Mouse (Mus musculus): ENCODE measurements around the gene Vps33b.

The Vps33b gene

DNA sequence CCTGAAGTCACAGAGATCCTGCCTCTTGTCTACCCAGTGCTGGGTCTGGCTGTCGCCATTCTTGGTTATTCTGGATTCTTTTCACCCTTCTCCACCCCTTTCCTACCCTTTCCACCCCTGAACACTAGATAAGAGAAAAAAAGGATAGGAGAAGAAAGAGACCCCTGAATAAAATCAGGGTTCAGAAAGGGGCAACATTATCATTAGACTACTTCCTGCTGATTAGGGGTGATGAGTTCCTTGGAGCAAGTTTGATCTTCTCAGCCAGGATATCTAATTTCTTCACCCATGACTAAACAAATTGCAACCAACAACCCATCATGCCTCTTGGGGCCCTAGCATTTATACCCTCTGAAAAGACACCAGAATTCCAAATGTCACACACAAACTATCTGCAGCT is 1.7 kb upstream of the Vps33b start:
- no peak for DNase-seq (ENCODE audit: low read depth, low spot score)

DNA sequence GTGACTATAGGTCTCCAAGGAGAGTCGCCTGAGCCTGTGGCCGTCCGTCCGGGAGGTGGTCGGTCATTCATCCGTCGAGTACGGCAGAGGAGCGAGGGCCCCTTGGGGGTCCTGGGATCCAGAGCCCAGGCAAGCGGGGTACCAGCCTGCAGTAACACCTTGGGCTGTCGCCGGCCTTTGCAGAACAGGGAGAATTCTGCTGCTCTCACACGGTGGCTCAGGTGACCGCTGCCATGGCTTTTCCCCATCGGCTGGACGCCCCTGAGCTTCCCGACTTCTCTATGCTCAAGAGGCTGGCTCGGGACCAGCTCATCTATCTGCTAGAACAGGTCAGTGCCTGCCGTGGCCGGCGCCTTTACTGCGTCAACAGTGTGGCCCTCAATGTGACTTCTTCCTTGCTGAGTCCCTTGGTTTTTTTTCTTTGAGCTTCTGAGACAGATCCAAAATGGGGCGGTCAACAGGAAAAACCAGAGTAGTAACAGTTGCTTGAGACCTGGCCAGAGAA is 354 bp downstream of the Vps33b start:
- no peak for DNase-seq (ENCODE audit: low read depth, low spot score)

DNA sequence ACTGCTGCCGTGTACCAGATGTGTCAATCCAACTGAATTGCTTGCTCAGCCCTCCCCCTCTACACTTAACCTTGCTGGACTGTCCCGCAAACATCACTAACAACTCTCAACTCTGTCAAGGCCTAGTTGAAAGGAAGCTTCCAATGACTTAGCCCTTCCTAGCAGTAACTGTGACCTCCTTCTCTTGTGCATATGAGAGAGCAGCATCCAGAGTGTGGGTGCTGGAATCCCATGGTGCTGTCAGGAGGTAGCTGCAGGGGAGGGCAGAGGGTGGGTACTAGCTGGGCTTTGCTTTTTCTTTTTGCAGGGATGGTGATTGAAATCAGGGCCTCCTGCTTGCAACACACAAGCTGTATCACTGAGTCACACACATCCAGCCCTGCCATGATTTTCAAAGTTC is 4.0 kb downstream of the Vps33b start:
- DNase-seq (ENCODE audit: low read depth, low spot score) = no peak

DNA sequence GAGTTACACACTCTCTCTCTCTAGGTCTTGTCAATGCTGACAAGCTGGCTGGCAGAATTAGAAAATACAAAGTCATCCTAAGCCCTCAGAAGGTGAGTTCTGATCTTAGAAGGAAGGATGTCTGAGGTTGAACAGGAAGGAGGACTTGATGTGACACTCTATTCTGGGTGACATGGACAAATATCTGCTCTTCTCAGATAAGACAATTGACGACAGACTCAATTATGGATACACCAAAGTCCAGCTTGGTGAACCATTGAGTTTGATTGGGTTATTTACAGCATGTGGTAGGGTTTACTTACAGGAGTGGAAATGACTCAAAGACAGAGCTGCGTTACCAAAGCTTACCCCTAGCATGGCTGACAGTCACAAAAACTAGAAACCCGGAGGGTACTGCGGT is 6.9 kb downstream of the Vps33b start:
- no peak for DNase-seq (ENCODE audit: low read depth, low spot score)

DNA sequence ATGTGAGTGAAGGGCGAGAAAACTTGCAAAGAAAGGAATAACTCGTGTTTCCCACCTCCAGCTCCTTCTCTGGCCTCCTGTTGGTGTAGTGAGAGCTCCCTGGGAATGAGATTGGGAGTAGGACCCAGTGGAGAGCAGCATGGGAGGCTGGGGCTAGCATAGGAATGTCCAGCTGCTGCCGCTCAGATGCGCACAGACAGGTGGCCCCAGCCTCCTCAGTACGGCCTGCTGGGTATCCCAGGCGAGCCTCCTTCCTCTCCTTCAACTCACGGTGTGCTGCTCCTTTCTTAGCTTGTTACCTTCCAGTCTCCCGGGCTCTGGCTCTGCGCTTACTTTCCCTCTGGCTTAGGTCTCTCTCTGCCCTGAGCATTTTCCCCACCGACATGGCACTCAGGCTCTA is 10.6 kb downstream of the Vps33b start:
- no peak for DNase-seq (ENCODE audit: low read depth, low spot score)

DNA sequence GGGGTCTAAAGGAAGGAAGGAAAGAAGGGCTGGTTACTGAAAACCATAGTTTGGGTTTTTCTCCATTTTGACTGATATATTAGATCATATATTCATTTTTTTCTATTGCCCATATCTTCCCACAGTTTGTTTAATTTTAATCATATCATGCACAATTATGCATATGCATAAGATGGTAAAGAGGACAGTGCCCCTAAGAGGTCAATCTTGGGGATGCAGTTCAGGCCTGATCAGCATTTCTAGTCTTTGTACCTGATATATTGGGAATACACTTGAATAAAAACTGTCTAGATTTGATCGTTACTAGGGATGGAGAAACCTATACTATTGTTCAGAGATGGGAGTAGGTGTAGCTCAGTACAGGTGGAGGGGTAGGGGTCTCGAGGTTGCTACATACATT is 11.5 kb downstream of the Vps33b start:
- DNase-seq (ENCODE audit: low read depth, low spot score) = no peak

DNA sequence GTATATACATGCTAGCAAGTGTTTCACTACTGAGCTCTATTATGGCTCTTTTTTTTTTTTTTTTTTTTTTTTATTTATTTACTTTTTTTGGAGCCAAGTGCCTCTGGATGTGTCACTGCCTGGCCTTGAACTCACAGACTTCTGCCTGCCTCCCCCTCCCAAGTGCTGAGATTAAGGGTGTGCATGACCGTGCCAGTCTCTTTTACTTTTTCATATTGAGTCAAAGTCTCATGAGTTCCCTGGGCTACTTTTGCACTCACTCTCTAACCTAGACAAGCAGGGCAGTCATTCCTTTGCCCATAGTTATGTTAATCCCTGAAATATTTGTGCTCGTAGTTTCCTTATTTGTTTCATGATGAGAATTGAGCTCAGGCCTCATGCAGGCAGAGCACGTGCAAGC is 12.2 kb downstream of the Vps33b start:
- no peak for DNase-seq (ENCODE audit: low read depth, low spot score)

DNA sequence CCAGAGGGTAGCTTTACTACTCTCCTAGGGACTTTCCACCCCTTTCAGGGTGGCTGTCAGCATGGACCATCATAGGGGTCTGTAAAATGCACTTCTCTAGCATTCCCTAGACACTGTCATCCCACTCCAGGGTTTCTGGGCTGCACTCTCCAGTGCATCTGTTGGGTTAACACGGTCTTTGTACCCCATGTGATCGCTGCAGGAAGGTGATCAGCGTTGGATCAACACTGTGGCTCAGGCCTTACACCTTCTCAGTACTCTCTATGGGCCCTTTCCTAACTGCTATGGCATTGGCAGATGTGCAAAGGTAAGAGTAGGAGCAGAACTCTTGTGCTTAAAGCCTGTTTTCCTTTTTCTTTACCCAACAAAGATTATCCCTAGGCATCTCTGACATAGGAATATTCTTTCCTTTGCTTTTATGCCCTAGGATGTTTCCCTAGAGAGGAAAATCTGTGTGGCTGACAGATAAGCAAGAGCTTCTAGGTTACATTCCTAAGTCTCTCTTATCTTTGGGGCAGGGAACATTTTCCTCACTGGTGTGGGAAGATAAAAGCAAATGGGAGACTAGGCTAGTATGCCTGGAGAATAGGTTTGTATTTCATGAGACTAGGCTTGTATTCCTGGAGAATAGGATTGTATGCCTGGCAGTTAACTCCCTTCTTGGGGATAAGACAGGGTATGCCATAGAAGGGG is 13.9 kb downstream of the Vps33b start:
- no peak for DNase-seq (ENCODE audit: low read depth, low spot score)

DNA sequence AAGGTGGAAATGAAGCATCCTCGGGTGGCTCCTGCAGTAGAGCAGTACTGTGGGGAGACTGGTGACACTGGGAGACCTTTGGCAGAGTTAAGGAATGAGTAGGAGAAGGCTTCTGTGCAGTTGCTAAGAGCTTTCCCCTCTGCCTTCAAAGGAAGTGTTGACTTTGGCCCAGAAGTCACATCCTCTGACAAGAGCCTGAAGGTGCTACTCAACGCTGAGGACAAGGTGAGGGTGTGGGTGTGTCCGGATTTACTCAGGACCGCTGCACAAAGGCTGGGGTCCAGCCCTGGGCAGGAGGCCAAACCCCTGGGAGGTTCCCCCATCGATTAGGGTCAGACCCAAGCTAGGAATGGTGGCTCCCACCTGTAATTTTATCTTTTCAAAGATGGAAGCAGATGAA is 14.9 kb downstream of the Vps33b start:
- no peak for DNase-seq (ENCODE audit: low read depth, low spot score)

DNA sequence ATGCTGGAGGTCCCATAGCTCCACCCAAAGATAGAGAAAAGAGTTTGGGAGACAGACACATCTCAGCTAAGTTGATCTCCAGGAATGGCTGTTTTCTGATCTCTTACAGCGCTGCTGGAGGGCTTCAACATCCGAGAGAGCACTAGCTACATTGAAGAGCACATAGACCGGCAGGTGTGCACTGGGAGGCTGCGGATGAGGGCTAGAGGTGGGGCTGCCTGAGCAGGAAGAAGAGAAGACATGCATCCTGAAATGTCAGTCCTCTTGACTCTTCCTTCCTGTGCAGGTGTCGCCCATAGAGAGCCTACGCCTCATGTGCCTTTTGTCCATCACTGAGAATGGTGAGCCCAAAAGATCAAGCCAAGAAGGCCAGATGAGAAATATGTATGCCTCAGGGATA is 16.3 kb downstream of the Vps33b start:
- DNase-seq (ENCODE audit: low read depth, low spot score) = no peak

DNA sequence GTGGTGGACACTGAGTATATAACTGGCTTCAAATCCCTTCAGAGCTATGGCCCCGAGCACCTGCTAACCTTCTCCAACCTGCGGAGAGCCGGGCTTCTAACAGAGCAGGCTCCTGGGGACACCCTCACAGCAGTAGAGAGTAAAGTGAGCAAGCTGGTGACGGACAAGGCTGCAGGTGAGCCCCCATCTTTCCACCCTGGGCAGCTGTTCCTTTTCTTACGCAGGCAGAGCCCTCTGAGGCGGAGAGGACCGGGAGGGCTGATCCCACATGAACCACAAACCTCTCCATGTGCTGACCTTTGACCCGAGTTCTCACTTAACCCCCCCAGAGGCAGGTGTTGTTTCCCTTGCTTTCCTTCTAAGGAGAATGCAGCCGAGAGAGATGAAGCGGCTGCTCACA is 18.3 kb downstream of the Vps33b start:
- DNase-seq (ENCODE audit: low read depth, low spot score) = no peak

DNA sequence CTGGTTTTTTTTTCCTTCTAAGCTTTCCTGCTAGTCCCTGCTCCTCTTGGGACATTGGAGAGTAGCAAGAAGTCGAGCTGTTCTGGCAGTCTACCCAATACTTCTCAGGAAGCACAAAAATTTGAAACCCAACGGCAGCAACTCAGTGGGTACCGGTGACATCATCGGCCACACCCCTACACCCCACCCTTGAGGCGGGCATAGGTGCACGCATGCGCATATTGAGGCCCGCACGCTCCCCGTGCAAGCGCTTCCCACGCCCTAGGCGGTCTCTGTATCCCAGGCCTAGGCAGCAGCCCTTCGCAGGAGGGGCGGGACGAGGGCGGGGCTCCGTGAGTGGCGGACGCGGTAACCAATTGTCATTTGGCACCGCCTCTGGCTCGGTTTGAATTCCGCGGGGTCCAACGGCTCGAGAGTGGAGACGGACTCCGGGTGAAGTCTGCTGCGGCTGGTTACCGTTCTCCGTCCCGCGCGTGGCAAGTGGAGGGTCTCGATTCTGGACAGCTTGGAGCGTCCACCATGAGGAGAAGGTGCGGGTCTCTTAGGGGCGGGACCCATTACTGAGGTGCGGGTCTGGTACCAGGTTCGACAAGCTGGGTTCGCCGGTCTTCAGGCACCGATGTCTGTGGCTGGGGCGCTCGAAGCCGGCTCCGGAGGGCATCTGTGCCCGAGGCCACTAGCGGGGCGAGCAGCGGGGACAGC is 24.8 kb downstream of the Vps33b start, which contains the start of gene Prc1:
Gene Prc1, plus strand, starts transcription at position 389 of the 702 bp plus-strand sequence.
- DNase-seq (ENCODE audit: low read depth, low spot score) = peak; percentile 97

DNA sequence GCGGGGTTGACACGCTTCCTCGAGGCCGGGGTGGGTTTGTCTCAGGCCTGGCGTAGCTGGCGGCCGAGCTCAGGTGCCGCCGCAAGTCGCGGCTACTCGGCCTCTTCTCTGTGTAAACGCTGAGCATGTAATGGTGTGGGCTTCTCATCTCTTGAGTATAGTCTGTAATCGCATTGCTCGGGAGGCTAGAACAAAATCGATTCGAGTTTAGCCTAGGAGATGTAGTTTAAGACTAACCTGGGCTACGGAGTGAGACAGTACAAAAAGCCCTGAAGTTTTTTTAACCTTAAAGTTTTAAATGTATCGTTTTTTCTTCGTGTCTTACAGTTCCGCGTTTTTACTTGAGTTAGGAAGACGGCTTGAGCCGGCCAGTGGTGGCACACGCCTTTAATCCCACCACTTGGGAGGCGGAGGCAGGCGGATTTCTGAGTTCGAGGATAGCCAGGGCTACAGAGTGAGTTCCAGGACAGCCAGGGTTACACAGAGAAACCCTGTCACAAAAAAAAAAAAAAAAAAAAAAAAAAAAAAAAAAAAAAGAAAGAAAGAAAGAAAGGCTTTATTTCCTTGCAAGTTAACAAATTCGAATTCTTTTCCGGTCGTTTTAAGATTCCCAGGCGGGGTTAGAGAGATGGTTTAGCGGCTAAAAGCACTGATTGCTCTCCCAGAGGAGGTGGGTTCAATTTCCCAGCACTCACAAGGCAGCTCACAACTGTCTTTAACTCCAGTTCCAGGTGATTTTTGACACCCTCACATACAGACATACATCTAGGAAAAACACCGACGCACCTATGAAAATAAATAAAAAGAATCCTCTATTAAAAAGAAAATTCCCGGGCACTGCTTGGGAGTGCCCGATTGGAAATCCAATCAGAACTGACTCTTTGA is 25.6 kb downstream of the Vps33b start:
- DNase-seq (ENCODE audit: low read depth, low spot score) = peak; percentile 64

DNA sequence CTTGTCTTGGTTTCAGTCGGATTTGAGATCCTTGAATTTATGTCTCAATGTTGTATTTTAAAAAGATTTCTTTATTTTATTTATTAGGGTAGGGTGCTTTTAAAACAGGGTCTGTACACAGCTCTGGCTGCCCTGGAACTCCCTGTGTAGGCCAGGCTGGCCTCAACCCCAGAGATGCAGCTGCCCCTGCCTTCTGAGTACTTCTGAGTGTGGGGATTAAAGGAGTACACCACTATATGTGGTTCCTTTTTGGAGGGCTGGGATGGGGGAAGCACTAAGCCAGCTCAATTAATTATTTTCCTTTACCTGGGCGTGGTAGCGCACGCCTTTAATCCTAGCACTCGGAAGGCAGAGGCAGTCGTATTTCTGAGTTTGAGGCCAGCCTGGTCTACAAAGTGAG is 27.0 kb downstream of the Vps33b start:
- no peak for DNase-seq (ENCODE audit: low read depth, low spot score)

DNA sequence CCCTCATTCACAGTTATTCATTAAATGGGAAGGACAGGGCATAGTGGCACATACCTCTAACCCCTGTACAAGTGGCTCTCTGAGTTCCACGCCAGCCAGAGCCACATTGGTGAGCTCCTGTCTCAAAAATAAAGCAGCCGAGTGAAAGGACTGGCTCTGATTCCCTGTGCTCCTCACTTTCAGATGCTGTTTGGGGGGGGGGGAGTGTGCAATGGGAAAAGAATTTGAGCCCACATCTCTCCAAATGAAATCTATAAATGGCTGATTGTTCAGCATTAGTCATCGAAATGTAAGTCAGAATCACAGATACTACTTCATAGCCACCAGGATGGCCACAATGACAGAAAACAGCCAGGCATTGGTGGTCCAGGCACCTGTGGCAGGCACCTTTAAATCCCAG is 27.6 kb downstream of the Vps33b start:
- no peak for DNase-seq (ENCODE audit: low read depth, low spot score)

DNA sequence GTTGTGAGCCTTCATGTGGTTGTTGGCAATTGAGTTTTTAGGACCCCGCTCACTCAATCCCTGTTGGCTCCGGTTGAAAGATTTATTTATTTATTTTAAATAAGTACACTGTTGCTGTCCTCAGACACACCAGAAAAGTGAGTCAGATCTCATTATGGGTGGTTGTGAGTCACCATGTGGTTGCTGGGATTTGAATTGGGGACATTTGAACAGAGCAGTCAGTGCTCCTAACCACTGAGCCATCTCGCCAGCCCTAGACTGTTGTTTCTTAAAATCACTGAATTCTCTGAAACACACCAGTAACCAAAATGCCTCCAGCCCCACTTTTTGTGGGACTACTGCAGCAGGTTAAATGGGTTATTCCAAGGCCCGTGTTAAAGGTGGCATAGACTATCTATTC is 29.3 kb downstream of the Vps33b start:
- no peak for DNase-seq (ENCODE audit: low read depth, low spot score)

DNA sequence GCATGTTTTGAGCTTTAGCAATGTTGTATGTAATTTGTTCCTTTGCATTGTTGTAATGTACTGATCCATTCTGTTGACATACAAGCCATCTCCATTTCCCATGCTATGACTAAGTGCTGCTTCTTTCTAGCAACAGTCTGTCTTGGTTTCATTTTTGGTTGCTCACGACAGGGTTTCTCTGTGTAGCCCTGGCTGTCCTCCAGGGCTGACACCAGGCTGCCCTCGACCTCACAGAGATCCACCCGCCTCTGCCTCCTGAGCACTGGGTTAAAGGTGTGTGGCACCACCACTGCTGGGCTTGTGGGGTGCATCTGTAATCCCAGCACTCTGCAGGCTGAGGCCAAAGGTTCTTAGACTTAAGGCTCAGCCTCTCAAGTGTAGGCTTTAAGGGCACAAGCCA is 30.1 kb downstream of the Vps33b start:
- DNase-seq (ENCODE audit: low read depth, low spot score) = no peak

DNA sequence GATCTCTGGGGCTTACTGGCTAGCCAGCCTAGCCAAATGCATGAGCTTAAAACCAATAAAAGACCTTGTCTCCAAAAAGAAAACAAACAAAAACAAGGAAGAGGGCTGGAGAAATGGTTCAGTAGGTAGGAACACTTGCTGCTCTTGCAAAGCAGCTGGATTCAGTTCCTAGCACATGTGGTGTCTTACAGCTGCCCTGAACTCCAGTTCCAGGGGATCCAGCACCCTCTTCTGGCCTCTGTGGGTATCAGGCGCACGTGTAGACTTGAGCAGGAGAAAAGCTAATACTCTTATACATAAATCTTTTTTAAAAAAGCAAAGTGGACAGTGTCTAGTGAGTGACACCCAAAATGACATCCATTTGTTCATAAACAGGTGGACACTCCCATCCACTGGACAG is 32.1 kb downstream of the Vps33b start:
- peak; percentile 55 for DNase-seq (ENCODE audit: low read depth, low spot score)

DNA sequence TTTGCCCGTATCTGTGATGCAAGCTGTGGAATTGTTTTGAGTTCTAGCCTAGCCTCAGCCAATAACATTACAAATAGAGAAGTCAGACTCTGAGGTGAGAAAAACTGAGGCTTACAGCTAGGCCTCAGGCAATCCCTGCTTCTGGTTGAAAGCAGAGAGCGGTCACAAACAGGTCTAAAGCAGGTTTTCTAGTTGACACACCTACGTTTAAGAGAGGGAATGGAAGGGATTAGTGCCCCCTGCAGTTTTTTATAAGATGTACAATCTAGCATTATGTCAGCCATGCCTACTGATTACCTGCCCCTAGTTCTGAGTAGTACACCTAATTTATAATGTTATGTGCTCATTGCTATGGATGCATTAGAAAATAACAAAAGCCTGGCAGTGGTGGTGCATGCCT is 38.3 kb downstream of the Vps33b start:
- DNase-seq (ENCODE audit: low read depth, low spot score) = peak; percentile 53

DNA sequence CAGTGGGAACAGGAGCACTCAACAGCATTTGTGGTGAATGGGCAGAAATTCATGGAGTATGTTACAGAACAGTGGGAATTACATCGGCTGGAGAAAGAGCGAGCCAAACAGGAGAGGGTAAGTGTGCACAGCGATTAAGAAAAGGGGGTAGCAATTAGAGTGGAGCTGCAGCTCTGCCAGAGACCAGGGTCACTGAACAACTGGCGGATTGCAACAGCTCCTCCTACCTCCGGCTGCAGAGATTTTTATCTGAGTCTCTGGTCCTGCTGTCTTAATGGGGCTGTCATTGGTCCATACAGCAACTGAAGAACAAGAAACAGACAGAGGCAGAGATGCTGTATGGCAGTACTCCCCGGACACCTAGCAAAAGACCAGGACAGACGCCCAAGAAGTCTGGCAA is 41.3 kb downstream of the Vps33b start:
- no peak for DNase-seq (ENCODE audit: low read depth, low spot score)

DNA sequence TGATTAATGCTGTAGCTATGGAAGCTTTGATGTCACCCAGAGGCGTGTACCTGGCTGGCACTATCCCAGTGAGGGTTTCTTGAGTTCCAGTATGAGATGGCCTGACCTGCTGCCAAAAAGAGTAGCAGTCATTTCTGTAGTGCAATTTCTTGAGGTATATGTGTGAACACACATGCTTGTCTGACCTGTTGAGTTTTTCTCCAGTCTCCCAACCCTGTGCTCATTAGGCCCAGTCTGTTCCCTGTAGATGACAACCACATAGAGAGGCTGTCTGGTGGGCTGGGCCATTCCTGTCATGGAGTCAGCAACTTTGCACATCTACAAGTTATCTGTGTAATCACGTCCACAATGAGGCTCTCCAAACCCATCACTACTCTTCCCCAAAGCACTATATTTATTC is 46.3 kb downstream of the Vps33b start:
- DNase-seq (ENCODE audit: low read depth, low spot score) = no peak

DNA sequence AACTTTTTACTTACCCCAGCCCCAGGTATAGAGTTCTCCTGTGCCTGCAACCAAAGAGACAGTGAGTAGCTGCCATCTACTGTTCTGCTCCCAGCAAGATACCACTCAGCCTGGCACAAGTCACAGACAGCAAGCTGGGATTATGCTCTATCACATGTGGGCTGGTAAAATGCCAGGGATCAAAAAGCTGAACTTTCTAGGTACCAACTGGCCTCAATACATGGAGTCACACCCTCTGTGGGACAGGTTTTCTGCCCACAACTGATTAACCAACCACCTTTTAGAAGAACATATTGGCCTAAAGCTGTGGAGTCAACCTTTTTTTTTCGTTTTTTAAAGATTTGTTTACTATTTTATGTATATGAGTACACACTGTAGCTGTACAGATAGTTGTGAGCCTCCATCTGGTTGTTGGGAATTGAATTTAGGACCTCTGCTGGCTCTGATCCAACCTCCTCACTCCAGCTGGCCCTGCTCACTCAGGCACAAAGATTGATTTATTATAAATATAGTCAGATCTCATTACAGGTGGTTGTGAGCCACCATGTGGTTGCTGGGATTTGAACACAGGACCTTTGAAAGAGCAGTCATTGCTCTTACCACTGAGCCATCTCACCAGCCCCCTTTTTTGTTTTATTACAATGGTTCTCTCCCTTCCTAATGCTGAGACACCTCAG is 48.1 kb downstream of the Vps33b start:
- no peak for DNase-seq (ENCODE audit: low read depth, low spot score)

Data from R1 (cell line).